Mouse (Mus musculus): ENCODE data around the gene Pacs1. TPM values are rescaled to one million over a fixed set of nuclear protein-coding genes. Genes with fewer than 3 reads are reported as not detected.
A peak's percentile ranks its signal among the peaks of the same experiment; 100 is the strongest.
"Not testable (repeated sequence)": the region's sequence is repeated elsewhere in the genome, so short reads cannot be mapped to it uniquely, and the experiment has no call there.

The Pacs1 gene
- polyA plus RNA-seq, 1 experiment from 2014 or later: 26.1 TPM

- Histone ChIP-seq H3K4me1 (replicated peaks) (0 out of 2 replicates have a peak, but pooled peaks cover 8% of the 10 kb centered on the region), H3K36me3 (0 out of 2 replicates have a peak, but pooled peaks cover 4% of the 10 kb centered on the region), H3K9me3 (peaks cover 12% of the 10 kb centered on the region; the same call in 1 of the 2 replicates), H3K27ac (no peak overlapping the region), H3K27me3 (ENCODE audit: insufficient read depth, poor library complexity, severe bottlenecking) (no peaks in the 10 kb centered on the region), H3K4me3 (no peak overlapping the region)
- WGBS: 74% methylated on average over 2 of the region's 2 CpGs
- no peak for DNase-seq (ENCODE audit: low spot score)
These were observed 91.0 kb downstream of the Pacs1 start for GRCm38 (mm10) chr19:5181926-5182325.

GRCm38 (mm10) chr19:5178631-5179030, 94.3 kb downstream of the Pacs1 start:
- Histone ChIP-seq H3K9me3 (no peaks in the 10 kb centered on the region), H3K4me1 (replicated peaks) (0 out of 2 replicates have a peak, but pooled peaks cover 8% of the 10 kb centered on the region), H3K27me3 (ENCODE audit: insufficient read depth, poor library complexity, severe bottlenecking) (no peaks in the 10 kb centered on the region), H3K36me3 (no peaks in the 10 kb centered on the region), H3K4me3 (no peak overlapping the region), H3K27ac (no peak overlapping the region)
- DNase-seq (ENCODE audit: low spot score): no peak
- WGBS: 79% methylated on average over 5 of the region's 5 CpGs

- Histone ChIP-seq H3K4me3 (no peak overlapping the region), H3K4me1 (replicated peaks) (no peaks in the 10 kb centered on the region), H3K36me3 (0 out of 2 replicates have a peak, but pooled peaks cover 3% of the 10 kb centered on the region), H3K27ac (no peak overlapping the region), H3K27me3 (ENCODE audit: insufficient read depth, poor library complexity, severe bottlenecking) (no peaks in the 10 kb centered on the region), H3K9me3 (no peaks in the 10 kb centered on the region)
- 85% methylated on average over 1 of the region's 1 CpGs for WGBS
- DNase-seq (ENCODE audit: low spot score): no peak
These were observed 102.5 kb downstream of the Pacs1 start for GRCm38 (mm10) chr19:5170430-5170829.

- 88% methylated on average over 4 of the region's 4 CpGs for WGBS
- Histone ChIP-seq H3K27me3 (ENCODE audit: insufficient read depth, poor library complexity, severe bottlenecking) (no peaks in the 10 kb centered on the region), H3K4me3 (no peak overlapping the region), H3K36me3 (0 out of 2 replicates have a peak, but pooled peaks cover 7% of the 10 kb centered on the region), H3K27ac (no peak overlapping the region), H3K4me1 (replicated peaks) (no peaks in the 10 kb centered on the region), H3K9me3 (no peaks in the 10 kb centered on the region)
- DNase-seq (ENCODE audit: low spot score): no peak
These were observed 105.4 kb downstream of the Pacs1 start for GRCm38 (mm10) chr19:5167477-5167876.

GRCm38 (mm10) chr19:5164380-5164779, 108.5 kb downstream of the Pacs1 start:
- Histone ChIP-seq H3K36me3 (0 out of 2 replicates have a peak, but pooled peaks cover 12% of the 10 kb centered on the region), H3K27me3 (ENCODE audit: insufficient read depth, poor library complexity, severe bottlenecking) (no peaks in the 10 kb centered on the region), H3K4me1 (replicated peaks) (no peaks in the 10 kb centered on the region), H3K27ac (no peak overlapping the region), H3K4me3 (no peak overlapping the region), H3K9me3 (no peaks in the 10 kb centered on the region)
- WGBS: 67% methylated on average over 2 of the region's 2 CpGs
- peak; percentile 5 for DNase-seq (ENCODE audit: low spot score)

- no peak overlapping the region for H3K4me3 ChIP-seq
- no peaks in the 10 kb centered on the region for H3K9me3 ChIP-seq
- no peaks in the 10 kb centered on the region for H3K27me3 ChIP-seq (ENCODE audit: insufficient read depth, poor library complexity, severe bottlenecking)
- WGBS: 97% methylated on average over 3 of the region's 3 CpGs
- 0 out of 2 replicates have a peak, but pooled peaks cover 16% of the 10 kb centered on the region for H3K36me3 ChIP-seq
- DNase-seq (ENCODE audit: low spot score): no peak
- H3K27ac ChIP-seq: no peak overlapping the region
- H3K4me1 ChIP-seq (replicated peaks): no peaks in the 10 kb centered on the region
These were observed 111.0 kb downstream of the Pacs1 start for GRCm38 (mm10) chr19:5161913-5162312.

GRCm38 (mm10) chr19:5152261-5152660, 120.7 kb downstream of the Pacs1 start:
- no peak for DNase-seq (ENCODE audit: low spot score)
- Histone ChIP-seq H3K27ac (no peak overlapping the region), H3K4me3 (no peak overlapping the region), H3K4me1 (replicated peaks) (no peaks in the 10 kb centered on the region), H3K27me3 (ENCODE audit: insufficient read depth, poor library complexity, severe bottlenecking) (no peaks in the 10 kb centered on the region), H3K9me3 (no peaks in the 10 kb centered on the region), H3K36me3 (peaks cover 49% of the 10 kb centered on the region)
- WGBS: 87% methylated on average over 6 of the region's 6 CpGs

GRCm38 (mm10) chr19:5151741-5152140, 121.2 kb downstream of the Pacs1 start:
- no peak for DNase-seq (ENCODE audit: low spot score)
- Histone ChIP-seq H3K27ac (no peak overlapping the region), H3K4me3 (no peak overlapping the region), H3K4me1 (replicated peaks) (no peaks in the 10 kb centered on the region), H3K27me3 (ENCODE audit: insufficient read depth, poor library complexity, severe bottlenecking) (no peaks in the 10 kb centered on the region), H3K9me3 (no peaks in the 10 kb centered on the region), H3K36me3 (peaks cover 49% of the 10 kb centered on the region)
- 87% methylated on average over 5 of the region's 5 CpGs for WGBS

- DNase-seq (ENCODE audit: low spot score): peak; percentile 57
- 44% methylated on average over 3 of the region's 3 CpGs for WGBS
- no peak overlapping the region for H3K4me3 ChIP-seq
- no peak overlapping the region for H3K27ac ChIP-seq
- H3K4me1 ChIP-seq (replicated peaks): no peaks in the 10 kb centered on the region
- peaks cover 53% of the 10 kb centered on the region for H3K36me3 ChIP-seq
- H3K27me3 ChIP-seq (ENCODE audit: insufficient read depth, poor library complexity, severe bottlenecking): no peaks in the 10 kb centered on the region
- no peaks in the 10 kb centered on the region for H3K9me3 ChIP-seq
These were observed 121.6 kb downstream of the Pacs1 start for GRCm38 (mm10) chr19:5151331-5151730.

GRCm38 (mm10) chr19:5150358-5150757, 122.6 kb downstream of the Pacs1 start:
- Histone ChIP-seq H3K4me3 (no peak overlapping the region), H3K27me3 (ENCODE audit: insufficient read depth, poor library complexity, severe bottlenecking) (no peaks in the 10 kb centered on the region), H3K9me3 (no peaks in the 10 kb centered on the region), H3K36me3 (peaks cover 48% of the 10 kb centered on the region), H3K4me1 (replicated peaks) (no peaks in the 10 kb centered on the region), H3K27ac (no peak overlapping the region)
- no peak for DNase-seq (ENCODE audit: low spot score)
- WGBS: 91% methylated on average over 6 of the region's 6 CpGs

GRCm38 (mm10) chr19:5149041-5149440, 123.9 kb downstream of the Pacs1 start:
- DNase-seq (ENCODE audit: low spot score); H3K27ac ChIP-seq; H3K4me3 ChIP-seq; H3K27me3 ChIP-seq (ENCODE audit: insufficient read depth, poor library complexity, severe bottlenecking); H3K4me1 ChIP-seq (replicated peaks); H3K9me3 ChIP-seq: not testable (repeated sequence)
- H3K36me3 ChIP-seq: peaks cover 57% of the 10 kb centered on the region
- WGBS: 90% methylated on average over 6 of the region's 6 CpGs

- H3K9me3 ChIP-seq: no peaks in the 10 kb centered on the region
- H3K27me3 ChIP-seq (ENCODE audit: insufficient read depth, poor library complexity, severe bottlenecking): no peaks in the 10 kb centered on the region
- no peaks in the 10 kb centered on the region for H3K4me1 ChIP-seq (replicated peaks)
- peaks cover 68% of the 10 kb centered on the region for H3K36me3 ChIP-seq
- H3K27ac ChIP-seq: no peak overlapping the region
- DNase-seq (ENCODE audit: low spot score): peak; percentile 44
- WGBS: 4% methylated on average over 2 of the region's 2 CpGs
- no peak overlapping the region for H3K4me3 ChIP-seq
These were observed 133.3 kb downstream of the Pacs1 start for GRCm38 (mm10) chr19:5139640-5140039.

- Histone ChIP-seq H3K36me3 (peaks cover 25% of the 10 kb centered on the region), H3K4me1 (replicated peaks) (peaks cover 6% of the 10 kb centered on the region), H3K9me3 (no peaks in the 10 kb centered on the region), H3K27ac (no peak overlapping the region), H3K27me3 (ENCODE audit: insufficient read depth, poor library complexity, severe bottlenecking) (no peaks in the 10 kb centered on the region), H3K4me3 (no peak overlapping the region)
- no peak for DNase-seq (ENCODE audit: low spot score)
- WGBS: 86% methylated on average over 4 of the region's 4 CpGs
These were observed 141.7 kb downstream of the Pacs1 start for GRCm38 (mm10) chr19:5131237-5131636.

- Histone ChIP-seq H3K9me3 (no peaks in the 10 kb centered on the region), H3K4me3 (no peak overlapping the region), H3K27me3 (ENCODE audit: insufficient read depth, poor library complexity, severe bottlenecking) (no peaks in the 10 kb centered on the region), H3K27ac (no peak overlapping the region), H3K36me3 (peaks cover 17% of the 10 kb centered on the region), H3K4me1 (replicated peaks) (peaks cover 6% of the 10 kb centered on the region)
- 56% methylated on average over 1 of the region's 1 CpGs for WGBS
- no peak for DNase-seq (ENCODE audit: low spot score)
These were observed 143.1 kb downstream of the Pacs1 start for GRCm38 (mm10) chr19:5129770-5130169.
